Mouse (Mus musculus) testis, postnatal 14 days (tissue): Measurements from ENCODE around the gene Gm27029.
"Not testable (repeated sequence)": the region's sequence is repeated elsewhere in the genome, so short reads cannot be mapped to it uniquely, and the experiment has no call there.

ENCODE experiments used
- DNase-seq: peaks from one replicate; pipeline ENCODE4 v3.0.0; 2021; ENCODE audit warnings: low spot score

The Gm27029 gene

GRCm38 (mm10) chr11:101424105-101424851, at the start of gene Gm27029:
TSS of gene Gm27029 (minus strand) at chr11:101424796.
- peak; percentile 51 for DNase-seq

- no peak for DNase-seq
These were observed 49.7 kb upstream of the Gm27029 start for GRCm38 (mm10) chr11:101474298-101474697.

GRCm38 (mm10) chr11:101473686-101474085, 49.1 kb upstream of the Gm27029 start:
- not testable (repeated sequence) for DNase-seq

GRCm38 (mm10) chr11:101472336-101472735, 47.7 kb upstream of the Gm27029 start:
- DNase-seq, result no peak

- DNase-seq, result no peak
These were observed 47.3 kb upstream of the Gm27029 start for GRCm38 (mm10) chr11:101471926-101472325.

- no peak for DNase-seq
These were observed 45.6 kb upstream of the Gm27029 start for GRCm38 (mm10) chr11:101470206-101470605.

- no peak for DNase-seq
These were observed 44.6 kb upstream of the Gm27029 start for GRCm38 (mm10) chr11:101469155-101469554.

GRCm38 (mm10) chr11:101468731-101469130, 44.1 kb upstream of the Gm27029 start:
- DNase-seq, result no peak

- DNase-seq, result no peak
These were observed 43.7 kb upstream of the Gm27029 start for GRCm38 (mm10) chr11:101468263-101468688.

GRCm38 (mm10) chr11:101467477-101468262, 43.1 kb upstream of the Gm27029 start:
- DNase-seq, result peak; percentile 79

GRCm38 (mm10) chr11:101466552-101466950, 42.0 kb upstream of the Gm27029 start:
- DNase-seq, result not testable (repeated sequence)

- DNase-seq, result peak; percentile 80
These were observed 41.4 kb upstream of the Gm27029 start, which contains the start of gene Vat1 for GRCm38 (mm10) chr11:101465869-101466551. TSS of gene Vat1 (minus strand) at chr11:101466230.

GRCm38 (mm10) chr11:101465101-101465868, 40.7 kb upstream of the Gm27029 start:
- peak; percentile 75 for DNase-seq

- DNase-seq, result no peak
These were observed 39.9 kb upstream of the Gm27029 start, which contains the start of gene Rnd2 for GRCm38 (mm10) chr11:101464211-101465100. TSS of gene Rnd2 (plus strand) at chr11:101464999.

- DNase-seq, result peak; percentile 3
These were observed 38.2 kb upstream of the Gm27029 start for GRCm38 (mm10) chr11:101462583-101463440.

- peak; percentile 6 for DNase-seq
These were observed 37.5 kb upstream of the Gm27029 start for GRCm38 (mm10) chr11:101462141-101462540.

GRCm38 (mm10) chr11:101460321-101460720, 35.7 kb upstream of the Gm27029 start:
- DNase-seq, result no peak

GRCm38 (mm10) chr11:101459716-101460115, 35.1 kb upstream of the Gm27029 start:
- DNase-seq, result no peak

GRCm38 (mm10) chr11:101458217-101458616, 33.6 kb upstream of the Gm27029 start:
- DNase-seq, result no peak

GRCm38 (mm10) chr11:101457631-101458030, 33.0 kb upstream of the Gm27029 start:
- no peak for DNase-seq
